Mouse (Mus musculus) thymus, adult 2 months (tissue): ENCODE measurements around the gene Cldnd2. TPM values are rescaled to one million over a fixed set of nuclear protein-coding genes. Genes with fewer than 3 reads are reported as not detected.

Experiments used
- DNase-seq: peaks from one replicate; pipeline ENCODE4 v3.0.0; 2021
- H3K27ac ChIP-seq: fragments of 200-500 bp; 2 replicates; pipeline ENCODE4 v1.5.1; 2012; ENCODE audit warnings: low read length, control low read depth; ENCODE audit not compliant: control insufficient read depth, insufficient read depth
- H3K27me3 ChIP-seq: fragments of 200-500 bp; 2 replicates; pipeline ENCODE4 v1.6.1; 2012; ENCODE audit warnings: mild to moderate bottlenecking, low read length, moderate library complexity, mixed read lengths; ENCODE audit not compliant: control insufficient read depth, insufficient read depth
- H3K36me3 ChIP-seq: fragments of 200-500 bp; 2 replicates; pipeline ENCODE4 v1.6.1; 2012; ENCODE audit warnings: mild to moderate bottlenecking, low read length, moderate library complexity; ENCODE audit not compliant: control insufficient read depth, insufficient read depth
- H3K4me1 ChIP-seq: fragments of 200-500 bp; replicated peaks from 2 replicates; pipeline ENCODE4 v1.6.1; 2012; ENCODE audit warnings: low read length; ENCODE audit not compliant: control insufficient read depth, insufficient read depth
- H3K4me3 ChIP-seq: fragments of 200-500 bp; 2 replicates; pipeline ENCODE4 v1.5.1; 2012; ENCODE audit warnings: mild to moderate bottlenecking, low read length, control low read depth, moderate library complexity; ENCODE audit not compliant: control insufficient read depth, insufficient read depth
- CTCF ChIP-seq: fragments of 200-500 bp; IDR thresholded peaks from 2 replicates; pipeline ENCODE4 v1.5.1; 2012; ENCODE audit warnings: mild to moderate bottlenecking, control low read depth, low read length, moderate library complexity, borderline replicate concordance; ENCODE audit not compliant: control insufficient read depth, poor library complexity, insufficient read depth; ENCODE audit errors: extremely low read depth
- POLR2A ChIP-seq: fragments of 200-500 bp; IDR thresholded peaks from 2 replicates; pipeline ENCODE4 v1.6.1; 2012; ENCODE audit warnings: mild to moderate bottlenecking, low read length, control low read depth, moderate library complexity; ENCODE audit not compliant: control insufficient read depth, poor library complexity, insufficient read depth; ENCODE audit errors: extremely low read depth
- WGBS: fragments of 180-500 bp; shearing (Covaris S2); methylation state at CpG from one replicate; pipeline ENCODE4 v1.1.7; 2018; 5-methylcytosine and 5-hydroxymethylcytosine counted together
- polyA plus RNA-seq: library from polyadenylated mRNA; depleted of rRNA; stranded (reverse); fragments of >200 nt; gene quantifications from 2 replicates; pipeline ENCODE4 v1.2.3, GENCODE M21; 2012

Gene Cldnd2
- polyA plus RNA-seq, 1 experiment = not detected

DNA sequence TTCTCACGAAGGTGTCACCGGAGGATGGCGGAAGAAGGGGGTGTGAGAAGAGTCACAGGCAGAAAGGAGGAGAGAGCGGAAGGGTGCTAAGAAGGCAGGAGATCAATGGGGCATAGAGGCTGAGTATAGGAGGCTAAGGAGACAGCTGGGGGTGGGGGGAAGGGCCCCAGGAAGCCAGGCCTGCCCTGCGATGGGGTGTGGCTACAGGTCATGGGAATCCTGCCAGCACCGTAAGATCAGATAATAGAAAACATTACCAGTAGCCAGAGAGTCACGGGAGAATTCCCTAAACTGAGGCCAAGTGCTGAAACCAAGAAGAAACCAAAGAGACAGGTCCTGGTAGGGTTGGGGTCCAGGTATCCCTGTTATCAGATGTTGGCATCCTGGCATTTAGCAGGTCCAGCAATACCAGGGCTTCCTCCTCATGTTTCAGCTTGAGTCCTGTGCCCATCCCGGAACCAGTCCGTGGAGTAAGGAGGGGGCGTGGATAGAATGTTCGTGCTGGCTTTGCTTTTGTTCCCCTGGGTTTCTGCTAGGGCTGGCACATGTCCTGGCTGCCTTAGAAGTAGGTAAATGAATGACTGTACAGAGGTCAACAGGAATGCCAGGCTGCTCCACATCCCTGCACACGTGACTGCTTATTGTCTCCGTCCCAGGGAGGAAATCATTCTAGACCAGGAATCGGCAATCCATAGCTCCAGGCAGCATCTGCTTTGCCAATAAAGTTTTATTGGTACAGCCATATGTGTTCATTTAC, 13.2 kb downstream of the Cldnd2 start:
- Histone ChIP-seq H3K27ac (no peak overlapping the region), H3K4me3 (no peak overlapping the region), H3K27me3 (no peaks in the 10 kb centered on the region), H3K4me1 (no peaks in the 10 kb centered on the region), H3K36me3 (no peaks in the 10 kb centered on the region)
- TF ChIP-seq CTCF (no peak), POLR2A (no peak)
- DNase-seq = no peak
- WGBS = 86% methylated on average over 14 of the region's 14 CpGs

DNA sequence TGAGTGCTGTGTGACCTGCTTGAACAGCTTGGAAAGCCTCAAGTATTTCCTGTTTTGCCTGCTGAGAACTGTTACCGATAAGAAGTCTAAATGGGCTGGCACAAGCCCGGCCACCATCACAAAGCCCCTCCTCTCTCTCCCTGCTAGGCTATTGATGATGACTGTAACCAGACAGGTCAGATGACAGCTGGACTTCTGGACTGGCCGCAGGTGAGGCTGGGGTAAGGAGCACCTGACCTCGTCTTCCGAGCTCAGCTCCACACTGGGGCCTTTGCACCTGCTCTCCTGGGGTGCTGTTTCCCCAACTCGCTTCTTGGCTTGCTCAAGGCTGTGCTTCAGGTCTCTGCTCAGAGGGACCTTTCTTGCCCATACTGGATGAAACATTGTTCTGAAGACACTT, 13.8 kb downstream of the Cldnd2 start:
- Histone ChIP-seq H3K27ac (no peak overlapping the region), H3K4me3 (no peak overlapping the region), H3K36me3 (no peaks in the 10 kb centered on the region), H3K4me1 (no peaks in the 10 kb centered on the region), H3K27me3 (no peaks in the 10 kb centered on the region)
- 89% methylated on average over 6 of the region's 6 CpGs for WGBS
- no peak for DNase-seq
- TF ChIP-seq POLR2A (no peak), CTCF (no peak)

DNA sequence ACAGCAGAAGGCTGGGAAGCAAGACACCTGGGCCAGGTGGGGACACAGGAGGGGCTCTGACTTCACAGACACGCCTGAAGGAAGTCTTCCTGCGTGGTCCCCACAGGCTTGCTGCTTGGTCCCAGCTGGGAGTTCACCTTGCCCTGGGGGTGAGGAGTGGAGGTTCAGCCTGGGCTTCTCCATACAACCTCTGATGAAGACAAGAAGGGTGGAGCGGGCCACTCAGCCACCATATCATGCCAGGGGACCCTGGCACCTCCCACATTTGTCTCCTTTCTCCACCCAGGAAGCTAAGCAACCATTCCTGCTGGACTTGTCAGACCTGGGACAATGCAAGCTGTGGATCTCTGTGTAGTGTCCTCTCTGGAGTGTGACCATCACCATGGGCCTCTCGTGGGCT, 22.3 kb downstream of the Cldnd2 start, which contains the start of gene Vsig10l:
Vsig10l (plus strand) TSS at position 301 of the 400 bp plus-strand sequence.
- Histone ChIP-seq H3K27me3 (no peaks in the 10 kb centered on the region; the same call in 1 of the 2 replicates), H3K4me3 (no peak within 1 kb of the TSS), H3K27ac (no peak within 1 kb of the TSS), H3K4me1 (peaks cover 19% of the 10 kb centered on the region), H3K36me3 (no peaks in the 10 kb centered on the region)
- TF ChIP-seq POLR2A = no peak
- TF ChIP-seq CTCF = no peak
- no peak for DNase-seq
- WGBS = 88% methylated on average over 4 of the region's 4 CpGs

GRCm38 (mm10) chr7:43463976-43464375, 23.4 kb downstream of the Cldnd2 start:
- H3K4me1 ChIP-seq = peaks cover 19% of the 10 kb centered on the region
- no peak overlapping the region for H3K4me3 ChIP-seq
- no peak for TF ChIP-seq POLR2A
- TF ChIP-seq CTCF = no peak
- 93% methylated on average over 7 of the region's 7 CpGs for WGBS
- DNase-seq = no peak
- H3K27me3 ChIP-seq = no peaks in the 10 kb centered on the region; the same call in 1 of the 2 replicates
- H3K36me3 ChIP-seq = no peaks in the 10 kb centered on the region
- H3K27ac ChIP-seq = no peak overlapping the region

GRCm38 (mm10) chr7:43464864-43465343, 24.3 kb downstream of the Cldnd2 start:
- no peak for DNase-seq
- H3K27ac ChIP-seq = no peak overlapping the region
- no peak for TF ChIP-seq POLR2A
- no peak for TF ChIP-seq CTCF

GRCm38 (mm10) chr7:43465344-43466098, 24.9 kb downstream of the Cldnd2 start:
- Histone ChIP-seq H3K27me3 (no peaks in the 10 kb centered on the region; the same call in 1 of the 2 replicates), H3K36me3 (no peaks in the 10 kb centered on the region), H3K27ac (no peak overlapping the region), H3K4me1 (peaks cover 19% of the 10 kb centered on the region), H3K4me3 (peak overlapping the region; percentile 43)
- TF ChIP-seq CTCF = 0 out of 2 replicates have a peak, but pooled peaks have one; percentile 55
- no peak for TF ChIP-seq POLR2A
- WGBS = under 1% methylated on average over 33 of the region's 33 CpGs
- peak; percentile 76 for DNase-seq

More at GRCm38 (mm10) chr7:43464864-43465343, 24.3 kb downstream of the Cldnd2 start:
- WGBS = 11% methylated on average over 35 of the region's 35 CpGs
- H3K4me3 ChIP-seq = peak overlapping the region; percentile 43
- peaks cover 19% of the 10 kb centered on the region for H3K4me1 ChIP-seq
- H3K27me3 ChIP-seq = no peaks in the 10 kb centered on the region; the same call in 1 of the 2 replicates
- H3K36me3 ChIP-seq = no peaks in the 10 kb centered on the region
